Mouse (Mus musculus) cerebellum, adult 9-10 months (tissue): ENCODE data around the gene Zyg11a.
"Not testable (repeated sequence)": the region's sequence is repeated elsewhere in the genome, so short reads cannot be mapped to it uniquely, and the experiment has no call there.

Source experiments
- DNase-seq: peaks from one replicate; pipeline ENCODE4 v3.0.0; 2022

Gene Zyg11a

GRCm38 (mm10) chr4:108143778-108144177, 74.1 kb downstream of the Zyg11a start:
- DNase-seq, result no peak

GRCm38 (mm10) chr4:108143178-108143577, 74.7 kb downstream of the Zyg11a start:
- DNase-seq, result not testable (repeated sequence)

GRCm38 (mm10) chr4:108136938-108137337, 80.9 kb downstream of the Zyg11a start:
- DNase-seq, result no peak
